Mouse (Mus musculus) liver (tissue): Measurements from ENCODE around the gene Pygo1.
A peak's percentile ranks its signal among the peaks of the same experiment; 100 is the strongest.

Experiments used
- DNase-seq: peaks from one replicate; pipeline ENCODE4 v3.0.0-alpha.2; 2020; ENCODE audit warnings: mixed read lengths

The Pygo1 gene

DNA sequence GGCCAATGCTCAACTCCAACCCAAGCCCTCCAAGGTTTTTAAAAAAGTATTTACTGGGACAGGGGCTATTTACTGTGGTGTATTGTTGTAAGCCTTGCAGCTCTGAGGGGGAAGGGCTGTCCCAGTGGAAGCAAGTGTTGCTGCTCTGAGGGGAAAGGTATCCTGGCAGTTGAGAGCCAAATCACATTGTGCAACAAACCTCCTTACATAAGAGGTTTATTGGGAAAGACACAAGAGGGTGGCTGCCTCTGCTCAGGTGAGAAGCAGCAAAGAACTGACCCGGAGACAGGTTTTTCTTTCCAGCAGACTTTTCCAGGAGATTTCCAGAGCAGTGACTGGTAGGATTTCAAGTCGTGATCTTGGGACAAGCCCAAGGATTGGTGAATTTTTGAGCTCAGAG is 10.9 kb downstream of the Pygo1 start:
- no peak for DNase-seq

DNA sequence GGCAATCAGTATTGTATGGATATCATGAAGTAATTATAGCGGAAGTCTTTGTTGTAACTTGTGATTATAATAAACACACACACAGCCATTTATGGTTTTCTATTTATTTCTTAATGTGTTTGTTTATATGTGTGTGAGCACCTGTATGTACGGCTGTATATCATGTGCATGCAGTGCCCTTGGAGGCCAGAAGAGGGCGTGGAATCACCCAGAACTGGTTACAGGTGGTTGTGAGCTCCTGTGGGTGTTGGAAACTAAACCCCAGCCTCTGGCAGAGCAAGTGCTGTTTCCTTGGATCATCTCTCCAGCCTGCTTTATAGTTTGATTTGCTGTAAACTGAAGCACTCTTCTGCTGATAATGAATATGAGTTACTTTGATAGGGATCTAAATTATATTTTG is 18.0 kb downstream of the Pygo1 start:
- DNase-seq = no peak

DNA sequence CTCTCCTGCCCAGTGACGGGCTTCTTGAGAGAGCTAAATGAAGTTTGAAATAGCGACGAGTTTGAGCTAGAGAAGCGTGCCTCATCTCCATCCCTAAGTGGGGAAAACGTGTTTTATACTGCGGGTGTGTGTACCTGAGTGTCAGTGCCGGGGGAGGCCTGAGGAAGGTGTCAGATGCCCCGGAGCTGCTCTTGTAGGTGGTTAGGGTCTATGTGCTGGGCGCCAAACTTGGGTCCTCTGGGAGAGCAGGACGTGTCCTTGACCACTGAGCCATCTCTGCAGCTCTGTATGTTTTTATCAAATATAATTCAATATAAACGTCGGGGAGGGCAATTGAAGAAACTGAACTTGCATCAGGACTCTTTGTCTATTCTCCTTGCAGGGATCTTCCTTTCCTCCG is 18.8 kb downstream of the Pygo1 start:
- no peak for DNase-seq

DNA sequence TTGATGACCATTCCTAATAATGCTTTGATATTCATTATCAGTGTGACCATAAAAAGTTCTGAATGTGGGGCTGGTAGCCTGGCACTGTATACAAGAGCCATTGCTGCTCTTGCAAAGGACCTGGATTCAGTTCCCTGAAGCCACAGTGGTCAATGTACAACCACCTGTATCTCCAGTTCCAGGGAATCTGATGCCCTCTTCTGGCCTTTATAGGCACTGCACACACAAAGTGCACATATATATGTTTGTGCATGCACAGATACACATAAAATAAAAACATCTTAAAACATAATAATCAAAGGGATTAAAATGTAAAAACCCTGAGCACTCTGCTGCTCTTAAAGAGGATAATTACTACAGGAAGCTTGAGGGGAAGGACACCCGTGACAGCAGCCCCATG is 21.6 kb downstream of the Pygo1 start:
- DNase-seq = no peak

DNA sequence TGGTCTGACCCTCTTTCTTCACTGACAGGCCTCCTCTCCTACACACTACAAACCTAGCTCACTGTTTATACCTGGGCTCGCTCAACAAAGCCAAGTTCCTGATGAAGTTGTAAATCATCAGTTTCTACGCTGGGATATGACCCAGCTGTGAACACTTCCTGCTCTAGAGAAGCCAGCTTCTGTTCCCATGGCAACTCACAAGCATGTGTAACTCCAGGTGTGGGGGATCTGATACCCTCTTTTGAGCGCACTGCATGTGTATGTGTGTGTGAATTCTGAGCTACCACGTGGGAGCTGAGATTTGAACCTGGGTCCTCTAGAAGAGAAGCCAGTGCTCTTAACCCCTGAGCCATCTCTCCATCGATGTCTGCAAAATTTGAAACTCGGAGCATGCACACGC is 24.1 kb downstream of the Pygo1 start:
- DNase-seq = no peak

DNA sequence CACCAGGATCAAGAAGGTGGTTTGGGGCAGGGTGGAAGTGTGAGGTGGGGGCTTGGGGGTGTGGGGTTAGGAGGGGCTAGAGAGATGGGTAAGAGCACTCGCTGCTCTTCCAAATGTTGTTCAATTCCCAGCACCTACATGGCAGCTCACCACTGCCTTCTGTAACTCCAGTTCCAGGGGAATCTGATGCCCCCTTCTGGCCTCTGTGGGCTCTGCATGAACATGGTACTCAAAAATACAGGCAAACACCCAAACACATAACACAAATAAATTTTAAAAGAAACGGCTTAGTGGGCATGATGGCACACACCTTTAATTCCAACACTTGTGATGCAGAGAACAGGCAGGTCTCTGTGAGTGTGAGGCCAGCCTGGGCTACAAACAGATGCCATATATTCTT is 29.3 kb downstream of the Pygo1 start:
- DNase-seq = peak; percentile 31

DNA sequence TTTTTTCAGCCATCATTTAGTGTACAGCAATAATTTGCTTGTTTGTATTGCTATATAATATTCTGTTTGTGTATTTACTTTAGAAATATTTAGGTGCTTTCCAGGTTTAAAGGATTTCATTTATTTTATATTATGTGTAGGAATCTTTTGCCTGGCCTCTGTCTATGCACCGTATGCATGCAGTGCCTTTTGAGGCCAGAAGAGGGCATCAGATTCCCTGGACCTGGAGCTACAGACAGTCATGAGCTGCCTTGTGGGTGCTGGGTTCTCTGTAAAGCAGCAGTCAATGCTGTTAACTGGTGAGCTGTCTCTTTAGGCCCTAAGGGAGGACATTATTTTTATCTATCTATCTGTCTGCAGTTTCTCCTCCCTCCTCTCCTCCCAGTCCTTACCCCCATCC is 30.1 kb downstream of the Pygo1 start:
- DNase-seq = peak; percentile 44

DNA sequence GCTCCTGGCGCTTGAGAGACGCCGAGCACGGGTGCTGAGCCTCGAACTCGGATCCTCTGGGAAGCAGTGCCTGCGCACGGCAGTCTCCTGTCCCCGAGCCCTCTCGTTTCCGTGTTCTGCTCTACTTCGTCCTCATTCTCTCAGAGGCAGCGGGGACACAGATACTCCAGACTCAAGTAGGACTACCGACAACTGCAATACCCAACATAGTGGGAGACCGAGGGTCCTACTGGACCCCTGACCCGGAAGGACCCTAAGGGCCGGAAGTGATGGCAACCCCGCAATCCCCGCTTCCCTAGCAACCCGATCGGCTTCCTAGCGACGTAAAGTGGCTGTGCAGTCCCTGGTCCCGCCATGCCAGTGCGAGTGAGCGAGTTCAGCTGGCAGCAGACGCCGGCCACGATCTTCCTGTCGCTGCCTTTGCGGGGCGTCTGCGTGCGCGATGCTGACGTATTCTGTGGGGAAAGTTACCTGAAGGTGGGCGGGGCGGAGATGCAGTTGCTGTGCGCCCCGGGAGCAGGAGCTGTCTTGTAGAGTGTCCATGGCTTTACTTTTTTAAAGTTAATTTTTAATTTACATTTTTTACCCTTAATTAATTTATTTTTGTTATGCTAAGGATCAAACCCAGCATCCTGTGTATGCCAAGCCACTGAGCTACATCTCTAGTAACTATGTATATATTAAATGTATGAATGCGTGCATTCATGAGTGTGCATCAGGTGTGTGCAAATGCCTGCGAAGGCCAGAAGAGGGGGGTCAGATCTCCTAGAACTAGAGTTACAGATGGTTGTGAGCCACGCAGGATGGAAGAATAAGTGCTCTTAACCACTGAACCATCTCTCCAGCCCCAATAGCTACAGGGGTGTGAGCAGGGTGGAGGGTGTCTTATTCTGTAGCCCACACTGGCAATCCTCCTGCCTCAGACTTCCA is 33.3 kb downstream of the Pygo1 start, which contains the start of the genes Dyx1c1 and Gm44503:
TSS of gene Dyx1c1 (plus strand) at position 265 of the 930 bp plus-strand sequence.
TSS of gene Gm44503 (plus strand) at position 332 of the 930 bp plus-strand sequence.
- peak; percentile 64 for DNase-seq

DNA sequence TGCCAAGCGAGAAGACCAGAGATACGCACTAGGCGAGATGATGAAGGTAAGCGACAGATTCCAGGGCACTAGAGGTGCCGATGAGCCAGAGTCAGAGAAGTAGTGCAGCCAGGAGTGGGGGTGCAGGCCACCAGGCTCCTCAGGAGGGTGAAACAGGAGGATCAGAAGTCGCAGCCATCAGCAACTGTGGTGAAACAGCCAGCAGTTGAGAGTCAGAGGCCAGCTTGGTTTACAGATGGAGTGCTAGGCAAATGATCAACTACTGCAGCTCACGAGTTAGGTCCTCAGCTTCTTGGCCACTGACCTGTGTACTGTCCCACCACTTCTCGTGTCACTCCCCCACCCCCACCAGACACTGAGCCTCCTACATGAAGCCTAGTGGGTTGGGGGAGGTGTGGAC is 35.9 kb downstream of the Pygo1 start:
- no peak for DNase-seq

DNA sequence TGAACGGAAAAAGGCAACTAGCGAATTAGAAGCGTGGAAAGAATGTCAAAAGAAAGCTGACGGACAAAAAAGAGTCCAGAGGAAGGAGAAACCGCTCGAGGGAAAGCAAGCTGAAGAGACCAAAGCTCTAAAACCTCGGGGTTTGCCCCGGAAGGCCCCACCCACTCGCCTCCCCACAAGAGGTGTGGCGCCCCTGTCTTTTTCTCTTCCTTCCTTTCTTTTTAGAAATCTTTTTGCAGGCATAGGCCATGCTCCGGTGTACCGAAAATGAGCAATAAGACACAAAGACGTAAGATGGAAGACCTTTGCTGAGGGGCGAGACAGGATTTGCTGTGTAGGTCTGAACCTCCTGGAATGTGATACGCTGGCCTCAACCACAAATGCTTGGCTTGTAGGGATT is 36.5 kb downstream of the Pygo1 start:
- no peak for DNase-seq

DNA sequence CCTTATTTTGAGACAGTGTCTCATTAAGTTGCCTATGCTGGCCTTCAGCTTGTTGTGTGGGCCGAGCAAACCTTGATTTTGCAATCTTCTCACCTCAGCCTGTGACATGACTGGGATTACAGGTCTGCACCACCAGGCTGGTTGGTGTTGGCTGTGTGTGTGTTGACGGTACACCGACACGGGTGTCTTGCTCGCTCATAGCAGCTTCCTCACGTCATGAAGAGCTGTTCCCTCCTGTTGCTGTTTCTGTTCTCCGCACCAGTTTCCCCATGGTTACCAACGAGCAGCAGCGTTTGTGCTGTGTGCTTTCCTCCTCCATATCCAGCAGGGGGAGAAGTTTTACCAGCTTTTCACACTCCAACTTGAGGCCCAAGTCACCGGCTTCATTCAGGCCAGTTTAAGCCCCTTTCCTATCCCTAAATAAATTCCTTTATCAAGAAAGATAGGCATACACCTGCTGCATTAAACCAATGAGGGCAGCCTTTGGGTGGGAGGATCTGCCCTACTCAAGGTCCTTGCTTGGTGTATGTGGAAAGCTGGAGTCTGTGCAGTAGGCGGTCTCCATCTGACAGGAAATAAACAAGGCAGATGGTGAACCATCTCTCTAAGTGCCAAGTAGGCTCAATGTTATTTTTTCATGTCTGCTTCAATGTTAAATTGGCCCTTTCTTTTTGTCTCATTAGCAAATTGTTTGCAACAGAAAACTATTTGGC is 43.1 kb downstream of the Pygo1 start:
- DNase-seq = peak; percentile 22

DNA sequence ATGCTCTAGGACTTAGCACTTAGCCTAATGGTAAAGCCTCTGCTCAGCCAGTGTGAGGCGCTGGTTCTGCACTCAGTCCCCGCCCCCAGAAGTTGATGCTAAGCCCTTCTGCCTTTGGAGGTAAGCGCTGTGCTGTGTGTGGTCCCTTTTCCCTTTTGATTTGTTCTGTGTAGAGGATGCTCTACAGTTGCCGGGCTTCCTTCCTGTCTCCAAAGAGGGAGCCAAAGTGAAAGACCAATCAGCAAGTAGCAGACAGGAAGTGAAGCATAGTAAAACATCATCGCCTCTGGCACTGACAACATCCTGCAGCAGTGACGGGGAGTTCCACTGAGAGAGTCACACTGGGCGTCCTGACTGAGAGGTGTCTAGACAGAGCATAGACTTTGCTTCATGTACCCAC is 44.4 kb downstream of the Pygo1 start:
- DNase-seq = no peak

DNA sequence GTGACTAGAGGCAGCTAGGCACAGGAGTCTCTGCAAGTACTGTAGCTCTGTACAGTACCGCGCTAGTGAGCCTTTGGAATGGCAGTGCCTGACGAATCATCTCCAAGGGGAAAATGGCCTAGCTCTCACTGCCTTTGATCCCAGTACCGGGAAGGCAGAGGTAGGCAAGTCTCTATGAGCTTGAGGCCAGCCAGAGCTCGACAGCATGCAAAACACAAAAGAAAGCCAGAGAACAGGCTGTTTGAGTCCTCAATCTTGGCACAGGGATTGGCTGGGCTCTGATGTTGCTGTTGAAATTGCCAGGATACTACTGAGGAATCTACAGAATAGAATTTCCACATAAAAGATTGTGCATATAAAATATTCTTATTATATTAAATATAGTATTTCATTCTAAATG is 47.0 kb downstream of the Pygo1 start:
- no peak for DNase-seq

DNA sequence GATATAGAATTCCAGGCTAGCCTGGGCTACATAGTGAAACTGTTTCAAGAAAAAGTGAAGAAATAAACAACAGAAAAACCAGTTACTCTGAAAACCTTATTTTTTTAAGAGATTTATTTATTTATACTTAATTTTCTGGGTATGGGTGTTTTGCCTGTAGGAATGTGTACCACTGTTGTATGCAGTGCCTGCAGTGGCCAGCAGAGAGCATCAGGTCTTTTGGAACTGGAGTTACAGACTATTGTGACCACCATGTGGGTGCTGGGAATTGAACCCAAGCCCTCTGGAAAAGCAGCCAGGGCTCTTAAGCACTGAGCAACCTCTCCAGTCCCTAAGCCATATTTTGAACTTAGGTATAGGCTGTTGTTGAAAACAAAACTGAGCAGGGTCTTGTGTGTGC is 47.5 kb downstream of the Pygo1 start:
- no peak for DNase-seq

DNA sequence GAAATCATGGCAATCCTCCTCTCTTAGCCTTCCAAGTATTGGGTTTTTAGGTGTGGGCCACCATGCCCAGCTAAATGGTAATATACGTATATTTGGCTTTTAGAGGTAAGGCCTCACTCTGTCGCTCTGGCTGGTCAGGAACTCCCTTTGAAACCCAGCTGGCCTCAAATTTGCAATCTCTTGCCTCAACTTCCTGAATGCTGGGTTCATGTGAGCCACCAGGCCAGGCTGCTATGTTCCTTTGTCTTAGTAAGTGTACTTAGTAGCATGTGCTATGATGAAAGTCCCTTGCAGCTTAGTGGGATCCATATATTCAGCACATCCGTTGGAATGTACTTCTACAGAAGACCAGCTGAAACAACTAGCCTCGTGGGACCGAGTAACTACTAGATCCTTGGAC is 49.3 kb downstream of the Pygo1 start:
- DNase-seq = no peak

DNA sequence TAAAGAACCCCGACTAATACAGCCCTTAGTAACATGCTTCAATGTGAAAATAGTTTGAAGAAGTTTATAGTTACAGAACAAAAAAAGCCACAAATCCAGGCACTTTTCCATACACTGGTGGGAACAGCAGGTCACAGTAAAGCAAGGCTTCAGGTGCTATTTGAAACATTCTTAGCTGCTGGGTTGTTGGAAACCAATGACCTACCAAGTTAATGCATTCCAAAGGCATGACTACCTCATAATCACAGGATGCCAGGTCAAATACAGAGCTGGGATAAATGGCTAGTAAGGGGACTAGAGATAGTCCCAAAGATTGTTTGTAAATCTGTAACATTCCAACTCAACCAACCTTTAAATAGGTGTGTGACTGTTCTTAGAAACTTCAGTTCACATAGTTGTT is 49.8 kb downstream of the Pygo1 start:
- no peak for DNase-seq

DNA sequence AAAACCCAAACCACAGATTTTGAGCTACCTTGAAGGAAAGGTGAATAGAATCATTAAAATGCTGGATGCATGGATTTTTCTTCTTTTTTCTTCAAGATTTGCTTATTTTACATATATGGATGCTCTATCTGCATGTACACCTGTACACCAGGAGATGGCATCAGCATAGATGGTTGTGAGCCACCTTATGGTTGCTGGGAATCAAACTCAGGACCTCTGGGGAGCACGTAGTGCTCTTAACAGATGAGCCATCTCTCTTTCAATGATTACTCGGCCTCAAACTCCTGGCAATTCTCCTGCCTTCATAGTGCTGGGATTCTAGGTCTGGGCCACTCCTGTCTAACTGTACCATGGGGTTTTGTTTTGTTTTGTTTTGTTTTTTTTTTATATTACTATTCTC is 57.6 kb downstream of the Pygo1 start:
- no peak for DNase-seq

DNA sequence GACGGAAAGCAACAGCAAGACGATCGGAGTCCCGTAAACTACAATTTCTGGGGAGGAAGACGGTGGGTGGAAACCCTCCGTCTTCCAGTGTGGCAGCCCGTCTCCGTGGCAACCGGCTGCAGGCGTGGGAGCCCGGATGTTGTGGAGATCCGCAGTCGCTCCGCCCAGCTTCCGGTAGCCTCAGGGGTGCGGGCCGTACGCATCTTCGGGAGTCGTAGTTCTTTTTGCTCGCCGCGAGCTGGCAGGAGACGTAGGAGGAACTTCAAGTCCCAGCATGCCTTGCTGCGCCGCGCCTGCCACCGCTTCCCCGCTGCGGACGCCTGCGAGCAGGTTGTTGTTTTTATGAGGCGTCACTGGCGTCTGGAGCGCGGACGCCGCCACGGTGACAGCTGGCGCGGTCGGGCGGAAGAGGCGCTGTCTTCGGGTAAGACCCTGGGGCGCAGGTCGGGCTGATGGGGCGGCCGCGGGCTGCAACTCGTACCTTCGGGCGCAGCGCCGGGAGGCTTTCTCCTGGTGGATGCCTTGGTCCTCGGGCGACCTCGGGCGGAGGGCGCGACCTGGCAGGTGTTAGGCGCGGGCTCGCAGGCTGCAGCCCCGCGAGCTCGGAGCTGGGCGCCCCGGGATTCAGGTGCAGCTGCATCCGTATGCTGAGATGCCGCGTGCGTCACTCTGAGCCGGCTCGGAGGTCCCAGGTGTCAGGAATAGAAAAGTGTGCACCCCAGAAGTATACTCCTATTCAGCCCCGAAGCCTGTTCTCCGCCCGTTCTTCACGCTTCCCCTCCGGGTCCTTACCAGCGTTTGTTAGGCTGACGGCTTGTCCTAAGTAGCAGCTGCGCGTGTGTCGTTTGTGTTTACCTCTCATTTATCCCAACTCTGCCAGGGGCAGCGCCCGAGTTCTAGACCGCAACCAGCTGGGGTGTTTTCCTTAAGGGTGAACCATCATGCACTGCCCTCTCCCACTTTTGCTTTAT is 60.1 kb downstream of the Pygo1 start, which contains the start of the genes Ccpg1os and Ccpg1:
TSS of gene Ccpg1os (minus strand) at position 133 of the 971 bp plus-strand sequence.
TSS of gene Ccpg1 (plus strand) at position 180 of the 971 bp plus-strand sequence.
- peak; percentile 95 for DNase-seq

DNA sequence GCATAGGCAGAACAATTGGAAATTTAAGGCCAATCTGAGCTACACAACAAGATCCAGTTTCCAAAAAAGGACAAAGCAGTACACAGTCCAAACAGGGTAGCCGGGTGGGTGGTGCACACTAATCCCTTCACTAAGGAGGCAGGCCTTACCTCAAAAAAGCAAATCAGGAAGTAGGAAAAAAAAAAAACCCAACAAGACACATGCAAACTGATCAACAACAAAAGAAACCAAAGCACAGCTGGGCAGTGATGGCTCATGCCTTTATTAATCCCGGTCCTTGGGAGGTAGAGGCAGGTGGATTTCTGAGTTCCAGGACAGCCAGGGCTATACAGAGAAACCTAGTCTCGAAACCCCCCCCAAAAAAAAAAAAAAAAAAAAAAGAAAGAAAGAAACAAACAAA is 62.3 kb downstream of the Pygo1 start:
- no peak for DNase-seq

DNA sequence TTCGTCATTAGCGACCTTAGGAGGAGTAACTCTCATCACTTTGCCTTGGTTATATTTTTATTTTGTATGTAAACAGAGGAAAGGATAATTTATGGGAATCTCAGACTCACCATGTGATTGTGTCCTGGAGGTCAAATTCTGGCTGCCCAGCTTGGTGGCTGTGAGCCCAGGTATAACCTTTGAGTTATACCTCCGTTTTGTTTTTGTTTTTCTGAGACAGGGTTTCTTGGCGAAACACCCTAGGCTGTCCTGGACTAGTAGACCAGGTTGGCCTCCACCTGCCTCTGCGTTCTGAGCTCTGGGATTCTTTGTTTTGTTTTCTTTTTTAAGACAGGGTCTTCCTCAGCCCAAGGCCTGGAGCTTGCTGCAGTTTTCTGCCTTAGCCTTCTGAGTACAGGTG is 63.3 kb downstream of the Pygo1 start:
- DNase-seq = no peak

DNA sequence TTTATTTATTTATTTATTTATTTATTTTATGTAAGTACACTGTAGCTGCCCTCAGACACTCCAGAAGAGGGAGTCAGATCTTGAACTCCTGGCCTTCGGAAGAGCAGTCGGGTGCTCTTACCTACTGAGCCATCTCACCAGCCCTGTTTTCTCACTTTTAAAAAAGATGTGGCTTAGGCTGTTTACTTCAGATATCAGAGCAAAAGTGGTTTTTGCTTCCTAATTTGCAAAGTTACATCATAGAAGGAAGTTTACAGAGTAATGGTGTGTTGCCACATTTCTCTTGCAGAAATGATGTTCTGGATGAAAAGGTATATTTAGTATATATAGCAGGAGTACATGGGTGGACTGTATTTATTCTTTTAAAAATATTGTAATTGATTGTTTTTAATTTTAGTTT is 66.0 kb downstream of the Pygo1 start:
- no peak for DNase-seq

DNA sequence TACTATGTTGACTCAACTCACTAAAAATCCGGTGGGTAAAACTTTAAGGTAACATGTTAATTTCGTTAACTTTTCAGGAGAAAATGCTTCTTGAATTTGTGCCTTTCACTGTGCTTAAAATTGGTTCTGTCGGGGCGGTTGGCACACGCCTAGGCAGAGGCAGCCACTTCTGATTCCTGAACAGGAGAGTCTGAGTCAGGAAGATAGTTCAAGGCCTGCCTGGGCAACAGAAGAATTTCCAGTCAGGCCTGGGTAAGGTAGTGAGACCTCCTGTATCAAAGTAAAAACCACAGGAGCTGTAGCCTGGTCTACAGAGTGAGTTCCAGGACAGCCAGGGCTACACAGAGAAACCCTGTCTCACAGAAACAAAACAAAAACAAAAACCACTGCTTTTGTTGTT is 67.1 kb downstream of the Pygo1 start:
- no peak for DNase-seq

DNA sequence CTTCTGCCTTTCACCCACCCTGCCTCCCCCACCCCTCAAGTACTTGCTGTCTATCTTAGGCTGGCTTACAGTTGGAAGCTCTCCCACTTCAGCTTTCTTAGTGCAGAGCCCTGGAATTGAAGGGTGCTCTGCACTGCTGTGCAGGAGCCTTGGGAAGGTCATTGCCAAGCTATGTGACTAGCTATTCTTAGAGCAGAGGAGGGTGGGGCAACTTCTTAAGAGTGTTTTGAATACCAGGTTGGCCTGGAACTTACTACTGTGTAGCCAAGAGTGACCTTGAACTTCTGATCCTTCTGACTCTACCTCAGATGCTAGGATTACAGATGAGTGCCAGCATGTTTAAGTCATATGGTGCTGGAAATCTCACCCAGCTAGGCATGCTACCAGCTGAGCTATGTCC is 70.7 kb downstream of the Pygo1 start:
- no peak for DNase-seq
